Mouse (Mus musculus) cortical plate, adult 2 months (tissue): ENCODE measurements around the gene Gm20671.

Source experiments
- CTCF ChIP-seq: fragments of 200-500 bp; IDR thresholded peaks from 2 replicates; pipeline ENCODE4 v1.5.1; 2011; ENCODE audit warnings: mild to moderate bottlenecking, control low read depth, low read length; ENCODE audit not compliant: insufficient read depth; ENCODE audit errors: extremely low read depth
- POLR2A ChIP-seq: fragments of 200-500 bp; IDR thresholded peaks from 2 replicates; pipeline ENCODE4 v1.6.1; 2011; ENCODE audit warnings: mild to moderate bottlenecking, low read length, control low read depth; ENCODE audit not compliant: insufficient read depth; ENCODE audit errors: extremely low read depth

DNA sequence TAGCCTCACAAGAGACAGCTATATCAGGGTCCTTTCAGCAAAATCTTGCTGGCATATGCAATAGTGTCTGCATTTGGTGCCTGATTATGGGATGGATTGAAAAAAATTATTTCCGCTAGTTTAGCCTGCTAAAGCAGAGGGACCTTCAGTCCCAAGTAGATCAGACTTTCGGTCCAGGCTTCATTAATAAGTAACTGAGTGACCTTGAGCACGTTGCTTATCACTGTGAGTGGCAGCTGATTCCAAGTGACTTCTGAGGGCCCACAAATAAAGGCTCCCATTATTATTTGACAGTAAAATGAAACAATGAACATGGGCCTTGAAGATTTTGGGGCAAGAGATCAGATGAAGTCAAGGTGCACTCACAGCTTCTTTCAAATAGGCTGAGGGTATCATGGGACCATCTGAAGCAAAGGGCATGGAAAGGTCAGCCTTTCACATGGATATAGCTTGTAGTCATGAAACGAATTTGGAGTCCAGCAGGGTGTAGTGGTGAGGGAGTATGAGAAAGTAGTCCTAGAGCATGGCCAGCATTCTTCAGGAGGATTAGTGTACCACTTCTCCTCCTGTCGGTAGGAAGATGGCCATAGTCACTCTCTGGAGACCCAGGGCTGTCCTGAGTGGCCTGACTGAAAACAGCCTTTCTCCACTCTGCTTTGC is 129.6 kb downstream of the Gm20671 start:
- TF ChIP-seq CTCF (no peak), POLR2A (no peak)
